Comparison of ENCODE assay signal across 8 mouse cellular contexts in the genomic region with DNA sequence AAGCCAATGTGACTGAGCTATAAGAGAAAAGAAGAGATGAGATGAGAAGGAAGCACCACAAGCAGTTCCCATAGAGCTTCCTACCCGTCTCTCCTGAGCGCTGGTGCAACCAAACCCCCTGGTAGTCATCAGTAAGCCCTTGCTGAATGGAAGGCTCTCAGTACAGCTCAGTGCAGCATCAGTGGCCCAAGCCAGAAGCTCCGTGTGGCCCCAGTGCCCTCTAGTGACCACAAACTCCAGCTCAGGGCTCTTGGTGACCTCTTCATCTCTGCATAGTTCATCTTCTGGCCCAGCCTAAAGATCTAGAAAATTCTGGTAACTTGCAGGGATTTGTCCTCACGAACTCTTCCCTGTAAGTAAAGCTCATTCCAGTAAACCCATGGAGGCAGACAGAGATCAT.
DNase-seq lines count a peak whose midpoint lies in the region; ATAC-seq and TF ChIP-seq lines count a peak whose summit lies in the region.

No protein-coding gene starts in this region.

- H3K4me2 ChIP-seq in liver, embryonic 12.5 days = no peak overlapping the region
- no peak overlapping the region for H3K4me2 ChIP-seq in heart, embryonic 16.5 days (ENCODE audit: low read depth, low read length)
- H3K4me2 ChIP-seq in neural tube, embryonic 11.5 days (ENCODE audit: low read depth) = no peak overlapping the region

- H3K4me1 ChIP-seq in liver, embryonic 12.5 days = peaks cover 27% of the 10 kb centered on the region
- no peaks in the 10 kb centered on the region for H3K4me1 ChIP-seq in ES-E14 (ENCODE audit: control insufficient read depth in 2 of 2, insufficient read depth in 2 of 2, low read length in 2 of 2, poor library complexity in 1 of 2)
- no peaks in the 10 kb centered on the region for H3K4me1 ChIP-seq in heart, embryonic 16.5 days (ENCODE audit: control insufficient read depth, insufficient read depth, low read length)
- H3K4me1 ChIP-seq in neural tube, embryonic 11.5 days (ENCODE audit: control insufficient read depth, insufficient read depth, low read length) = no peaks in the 10 kb centered on the region

- peak; percentile 45 for DNase-seq in liver
- peak; percentile 3 for DNase-seq in ES-E14 (ENCODE audit: low read depth, low spot score)
- DNase-seq in cerebellum, adult 11 months = peak; percentile 61
- peak; percentile 26 to 41 for DNase-seq in layer of hippocampus, postnatal 14 days (ENCODE audit: low spot score in 2 of 2)
- peak; percentile 46 for DNase-seq in neural tube, embryonic 11.5 days (ENCODE audit: low spot score)
- DNase-seq in yolk sac, embryonic 10.5 days (ENCODE audit: low spot score) = peak; percentile 14

- H3K27ac ChIP-seq in liver, embryonic 12.5 days = no peak overlapping the region
- H3K27ac ChIP-seq in ES-E14 (ENCODE audit: insufficient read depth, low read depth, low read length, poor library complexity, severe bottlenecking) = no peak overlapping the region
- H3K27ac ChIP-seq in heart, embryonic 16.5 days (ENCODE audit: low read length) = no peak overlapping the region
- H3K27ac ChIP-seq in neural tube, embryonic 11.5 days (ENCODE audit: low read depth, low read length) = no peak overlapping the region

- no peak for ATAC-seq in liver, embryonic 12.5 days
- peak; percentile 55; the same call in 1 of the 2 replicates for ATAC-seq in heart, embryonic 16.5 days (replicated peaks; ENCODE audit: extremely low read depth, insufficient read depth, low FRiP score)
- no peak for ATAC-seq in neural tube, embryonic 11.5 days (ENCODE audit: insufficient read depth, low FRiP score, low TSS enrichment)

- 35% methylated on average over 4 of the region's 4 CpGs for WGBS in liver, embryonic 12.5 days (ENCODE audit: insufficient replicate concordance)
- WGBS in heart, embryonic 16.5 days = 44% methylated on average over 4 of the region's 4 CpGs
- 43% methylated on average over 4 of the region's 4 CpGs for WGBS in neural tube, embryonic 11.5 days

- in situ Hi-C loops in ES-E14 (cut with MboI; ENCODE audit: low sequenced_read_pairs in 2 of 2, unreplicated experiment in 2 of 2) = no loop called here

- H3K27me3 ChIP-seq in liver, embryonic 12.5 days (replicated peaks) = no peaks in the 10 kb centered on the region
- H3K27me3 ChIP-seq in heart, embryonic 16.5 days (ENCODE audit: control insufficient read depth, insufficient read depth, low read length) = no peaks in the 10 kb centered on the region
- H3K27me3 ChIP-seq in neural tube, embryonic 11.5 days (ENCODE audit: control insufficient read depth, insufficient read depth, low read length) = no peaks in the 10 kb centered on the region

- H3K9ac ChIP-seq in liver, embryonic 12.5 days = no peak overlapping the region
- no peak overlapping the region for H3K9ac ChIP-seq in ES-E14 (ENCODE audit: insufficient read depth, low read depth, low read length, poor library complexity, severe bottlenecking)
- no peak overlapping the region for H3K9ac ChIP-seq in heart, embryonic 16.5 days (ENCODE audit: low read length)
- no peak overlapping the region for H3K9ac ChIP-seq in neural tube, embryonic 11.5 days (ENCODE audit: low read length)

- no peaks in the 10 kb centered on the region for H3K9me3 ChIP-seq in liver, embryonic 12.5 days (replicated peaks)
- no peaks in the 10 kb centered on the region for H3K9me3 ChIP-seq in ES-E14 (ENCODE audit: control insufficient read depth, insufficient read depth, low read depth, low read length)
- no peaks in the 10 kb centered on the region for H3K9me3 ChIP-seq in heart, embryonic 16.5 days (replicated peaks; ENCODE audit: control insufficient read depth, low read length)
- no peaks in the 10 kb centered on the region for H3K9me3 ChIP-seq in neural tube, embryonic 11.5 days (ENCODE audit: control insufficient read depth, low read length)

- H3K4me3 ChIP-seq in liver, embryonic 12.5 days = no peak overlapping the region
- no peak overlapping the region for H3K4me3 ChIP-seq in ES-E14 (ENCODE audit: insufficient read depth in 1 of 2, low read depth in 1 of 2, low read length in 2 of 2, poor library complexity in 1 of 2, severe bottlenecking in 1 of 2)
- H3K4me3 ChIP-seq in heart, embryonic 16.5 days (ENCODE audit: low read length) = no peak overlapping the region
- no peak overlapping the region for H3K4me3 ChIP-seq in neural tube, embryonic 11.5 days (ENCODE audit: low read depth, low read length)

- H3K36me3 ChIP-seq in liver, embryonic 12.5 days = no peaks in the 10 kb centered on the region
- H3K36me3 ChIP-seq in ES-E14 (ENCODE audit: control insufficient read depth, insufficient read depth, low read length, poor library complexity, severe bottlenecking) = no peaks in the 10 kb centered on the region
- no peaks in the 10 kb centered on the region for H3K36me3 ChIP-seq in heart, embryonic 16.5 days (ENCODE audit: control insufficient read depth, insufficient read depth)
- H3K36me3 ChIP-seq in neural tube, embryonic 11.5 days (ENCODE audit: control insufficient read depth, insufficient read depth, low read length) = no peaks in the 10 kb centered on the region

TF ChIP-seq in ES-E14, 5 proteins besides CTCF, POLR2A, EP300 and RAD21:
- peak; percentile 74; the same call in 1 of the 2 replicates for TF ChIP-seq ZC3H11A (IDR thresholded peaks at IDR 0.05; ENCODE audit: borderline replicate concordance, low read depth, low read length)
- no peak for TF ChIP-seq MAFK (IDR thresholded peaks at IDR 0.05; ENCODE audit: insufficient read depth, low read depth, low read length)

Comparison
In these comparisons a context has a peak if more than half of its experiments do, and no peak if none do; other contexts are left out.
1. DNase-seq: peak in every context shown above with its lines; median percentile 61 in cerebellum, adult 11 months; 46 in neural tube, embryonic 11.5 days; 45 in liver; 34 in layer of hippocampus, postnatal 14 days; 14 in yolk sac, embryonic 10.5 days; 3 in ES-E14.